Mouse (Mus musculus): ENCODE measurements around the gene Smoc1. TPM values are rescaled to one million over a fixed set of nuclear protein-coding genes. Genes with fewer than 3 reads are reported as not detected.

Gene Smoc1
- total RNA-seq, 2 experiments from 2014 or later = 7.4 to 7.8 TPM

GRCm38 (mm10) chr12:81233746-81234380 lies 207.3 kb downstream of the Smoc1 start:
- DNase-seq = no peak

DNA sequence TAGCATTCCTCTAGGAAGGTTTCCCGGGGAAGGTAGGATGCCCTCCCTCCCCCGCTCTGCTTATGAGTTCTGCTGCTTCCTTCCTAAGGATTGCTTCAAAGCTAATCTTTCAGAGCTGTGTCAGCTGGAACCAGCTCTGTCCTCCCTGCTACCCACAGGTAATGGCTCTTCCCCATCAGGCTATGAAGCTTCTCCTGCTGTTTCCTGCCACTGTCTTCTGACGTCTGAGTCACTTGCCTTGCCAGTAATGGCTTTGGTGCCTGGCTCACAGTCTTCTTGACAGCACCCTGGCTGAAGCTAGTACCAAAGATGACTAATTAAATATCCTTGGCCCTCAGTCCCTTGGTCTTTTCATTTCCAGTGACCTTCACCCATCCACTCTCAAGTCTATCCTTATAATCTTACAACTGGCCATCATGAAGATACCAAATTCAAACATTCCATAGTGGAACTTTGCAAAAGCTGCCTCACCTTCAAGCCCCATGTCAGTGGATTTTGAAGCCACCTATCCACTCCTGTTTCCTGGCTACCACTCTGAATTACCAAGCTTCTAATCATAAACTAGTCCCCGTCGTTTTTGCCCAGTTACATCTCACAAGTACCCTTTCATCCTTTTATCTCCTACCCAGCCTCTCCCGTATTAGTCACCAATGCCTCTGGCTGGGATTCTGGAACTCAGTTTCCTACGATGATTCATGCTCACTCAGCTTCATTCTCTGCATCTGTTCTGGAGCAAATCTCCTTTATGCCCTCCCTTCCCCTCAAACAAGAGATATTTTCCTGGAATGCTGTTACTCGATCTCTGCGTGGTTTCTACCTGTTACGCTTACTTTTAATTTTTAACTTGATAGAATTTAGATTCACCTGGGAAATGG lies 209.1 kb downstream of the Smoc1 start:
- DNase-seq = no peak

Small RNA genes within 50 kb of the gene (microRNA-seq; reads per million reads assigned to microRNA genes)
- 0.30 to 1.9 reads per million in 2 experiments for gene Mir3067

Other genes starting within 250 kb of the Smoc1 start
- 10 to 100 TPM; 66.7 to 70.2 TPM for gene Susd6, start 236.3 kb upstream of the Smoc1 start, total RNA-seq (2021)
- gene Srsf5, start 81.3 kb upstream of the Smoc1 start, total RNA-seq (2021) = 100 to 1,000 TPM; 319 to 320 TPM
- not detected for gene Slc10a1, start 58.1 kb upstream of the Smoc1 start, total RNA-seq (2021)

All from layer of hippocampus, postnatal 36 days (tissue).